8 mouse cellular contexts compared by ENCODE assay signal in the genomic region with DNA sequence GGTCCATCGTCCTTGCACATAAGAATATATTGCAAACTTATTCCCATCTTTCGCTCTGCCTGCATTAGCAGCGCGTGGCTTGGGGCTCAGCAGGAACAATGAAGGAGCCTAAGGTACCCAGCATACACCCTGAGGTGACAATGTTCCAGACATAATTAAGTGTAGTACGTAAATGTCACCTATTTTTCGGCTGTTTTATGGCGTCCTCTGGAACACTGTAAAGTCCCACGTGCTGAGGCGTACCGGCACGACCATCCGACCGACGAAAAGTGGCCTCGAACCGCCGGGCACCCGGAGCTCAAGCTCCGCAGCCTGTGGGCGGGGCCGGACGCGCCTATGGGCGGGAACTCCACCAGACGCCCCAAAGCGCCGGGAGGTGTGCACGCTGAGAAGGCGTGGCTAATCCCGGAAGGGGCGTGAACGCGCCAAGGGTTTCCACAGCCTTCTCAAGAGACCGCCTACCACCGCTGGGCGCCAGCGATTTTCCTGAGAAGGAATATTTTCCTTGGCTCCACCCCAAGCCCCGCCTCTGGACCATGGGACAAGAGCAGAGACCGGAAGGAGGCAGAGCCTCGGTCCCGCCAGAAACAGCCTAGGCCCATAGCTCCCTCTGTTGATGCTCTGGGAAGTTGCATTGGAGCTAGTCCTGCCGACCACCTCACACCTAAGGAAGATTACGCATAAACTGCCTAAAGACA. TPM values are rescaled to one million over a fixed set of nuclear protein-coding genes. Genes with fewer than 3 reads are reported as not detected.
DNase-seq lines count a peak whose midpoint lies in the region; ATAC-seq and TF ChIP-seq lines count a peak whose summit lies in the region.

A gene (minus strand): TSS at position 316 of the 698 bp plus-strand sequence.

- H3K9ac ChIP-seq in embryonic facial prominence, embryonic 13.5 days: peak within 1 kb of the TSS; percentile 70
- peak within 1 kb of the TSS; percentile 58 for H3K9ac ChIP-seq in limb, embryonic 12.5 days (replicated peaks)
- H3K9ac ChIP-seq in midbrain, embryonic 15.5 days: peak within 1 kb of the TSS; percentile 47

- TF ChIP-seq CTCF in kidney, adult 2 months (conservative IDR thresholded peaks at IDR 0.05; ENCODE audit: insufficient read depth, insufficient read length, low read depth, low read length): peak; percentile 95
- peak; percentile 59; the same call in 1 of the 2 replicates for TF ChIP-seq CTCF in spleen, adult 2 months (IDR thresholded peaks at IDR 0.05; ENCODE audit: extremely low read depth, insufficient read depth, insufficient read length, insufficient replicate concordance)

- H3K9me3 ChIP-seq in embryonic facial prominence, embryonic 13.5 days: no peaks in the 10 kb centered on the region
- H3K9me3 ChIP-seq in limb, embryonic 12.5 days: no peaks in the 10 kb centered on the region
- no peaks in the 10 kb centered on the region for H3K9me3 ChIP-seq in midbrain, embryonic 15.5 days

- H3K4me3 ChIP-seq in embryonic facial prominence, embryonic 13.5 days: peak within 1 kb of the TSS; percentile 49
- H3K4me3 ChIP-seq in kidney, adult 2 months (ENCODE audit: insufficient read depth, low read depth, low read length): peak within 1 kb of the TSS; percentile 51
- peak within 1 kb of the TSS; percentile 47 for H3K4me3 ChIP-seq in limb, embryonic 12.5 days (replicated peaks)
- H3K4me3 ChIP-seq in midbrain, embryonic 15.5 days: peak within 1 kb of the TSS; percentile 61
- H3K4me3 ChIP-seq in spleen, adult 2 months (ENCODE audit: extremely low read depth, insufficient read depth, insufficient read length): peak within 1 kb of the TSS; percentile 74

- no peaks in the 10 kb centered on the region for H3K27me3 ChIP-seq in embryonic facial prominence, embryonic 13.5 days
- no peaks in the 10 kb centered on the region for H3K27me3 ChIP-seq in kidney, adult 2 months (replicated peaks; ENCODE audit: control insufficient read depth, insufficient read depth, low read length)
- H3K27me3 ChIP-seq in limb, embryonic 12.5 days: no peaks in the 10 kb centered on the region
- H3K27me3 ChIP-seq in midbrain, embryonic 15.5 days (replicated peaks): no peaks in the 10 kb centered on the region
- no peaks in the 10 kb centered on the region for H3K27me3 ChIP-seq in spleen, adult 2 months (ENCODE audit: control insufficient read depth, insufficient read depth, low read length)

- peaks cover 21% of the 10 kb centered on the region for H3K36me3 ChIP-seq in embryonic facial prominence, embryonic 13.5 days
- no peaks in the 10 kb centered on the region for H3K36me3 ChIP-seq in kidney, adult 2 months (ENCODE audit: control insufficient read depth, insufficient read depth, low read length)
- H3K36me3 ChIP-seq in limb, embryonic 12.5 days: peaks cover 23% of the 10 kb centered on the region
- 0 out of 2 replicates have a peak, but pooled peaks cover 3% of the 10 kb centered on the region for H3K36me3 ChIP-seq in midbrain, embryonic 15.5 days (replicated peaks)
- peaks cover 7% of the 10 kb centered on the region for H3K36me3 ChIP-seq in spleen, adult 2 months (ENCODE audit: control insufficient read depth, insufficient read depth, low read length)

- peak; percentile 96 for ATAC-seq in embryonic facial prominence, embryonic 13.5 days (ENCODE audit: insufficient number of reproducible peaks, insufficient read depth, low FRiP score, low TSS enrichment, low read depth)
- ATAC-seq in limb, embryonic 12.5 days (ENCODE audit: insufficient number of reproducible peaks, insufficient read depth, low FRiP score, low TSS enrichment, low read depth): peak; percentile 94
- ATAC-seq in midbrain, embryonic 15.5 days (replicated peaks): peak; percentile 98

- TF ChIP-seq POLR2A in kidney, adult 2 months (IDR thresholded peaks at IDR 0.05; ENCODE audit: low read depth, low read length): peak; percentile 12
- 0 out of 2 replicates have a peak, but pooled peaks have one; percentile 3 for TF ChIP-seq POLR2A in spleen, adult 2 months (IDR thresholded peaks at IDR 0.05; ENCODE audit: low read depth, low read length)

- 1% methylated on average over 43 of the region's 43 CpGs for whole genome bisulfite sequencing in embryonic facial prominence, embryonic 13.5 days
- 2% methylated on average over 43 of the region's 43 CpGs for WGBS in kidney, adult 2 months
- under 1% methylated on average over 43 of the region's 43 CpGs for WGBS in limb, embryonic 12.5 days
- 1% methylated on average over 43 of the region's 43 CpGs for WGBS in midbrain, embryonic 15.5 days
- under 1% methylated on average over 43 of the region's 43 CpGs for whole genome bisulfite sequencing in spleen, adult 2 months

- peak within 1 kb of the TSS; percentile 60 for H3K4me2 ChIP-seq in embryonic facial prominence, embryonic 13.5 days
- peak within 1 kb of the TSS; percentile 52 for H3K4me2 ChIP-seq in limb, embryonic 12.5 days
- H3K4me2 ChIP-seq in midbrain, embryonic 15.5 days: peak within 1 kb of the TSS; percentile 52

- H3K4me1 ChIP-seq in embryonic facial prominence, embryonic 13.5 days: peaks cover 19% of the 10 kb centered on the region
- H3K4me1 ChIP-seq in kidney, adult 2 months (ENCODE audit: control insufficient read depth, insufficient read depth, low read length): peaks cover 3% of the 10 kb centered on the region; the same call in 1 of the 2 replicates
- peaks cover 6% of the 10 kb centered on the region for H3K4me1 ChIP-seq in limb, embryonic 12.5 days (replicated peaks)
- H3K4me1 ChIP-seq in midbrain, embryonic 15.5 days: peaks cover 7% of the 10 kb centered on the region
- H3K4me1 ChIP-seq in spleen, adult 2 months (ENCODE audit: control insufficient read depth, insufficient read depth, insufficient read length): peaks cover 4% of the 10 kb centered on the region; the same call in 1 of the 2 replicates

- H3K27ac ChIP-seq in embryonic facial prominence, embryonic 13.5 days: peak within 1 kb of the TSS; percentile 71
- H3K27ac ChIP-seq in kidney, adult 2 months (ENCODE audit: insufficient read depth, low read depth, low read length): peak within 1 kb of the TSS; percentile 21; the same call in 1 of the 2 replicates
- H3K27ac ChIP-seq in limb, embryonic 12.5 days: peak within 1 kb of the TSS; percentile 20; the same call in 1 of the 2 replicates
- peak within 1 kb of the TSS; percentile 77 for H3K27ac ChIP-seq in midbrain, embryonic 15.5 days
- H3K27ac ChIP-seq in spleen, adult 2 months (ENCODE audit: insufficient read depth, low read length): peak within 1 kb of the TSS; percentile 65; the same call in 1 of the 2 replicates

- peak; percentile 99 for DNase-seq in 3134 (ENCODE audit: extremely low read depth, insufficient read length, low spot score)
- DNase-seq in adrenal gland, postnatal 36 days: peak; percentile 100
- peak; percentile 100 for DNase-seq in heart, adult 18-20 months
- DNase-seq in kidney, adult 2 months: peak; percentile 100
- DNase-seq in spleen, adult 2 months (ENCODE audit: low read depth in 1 of 2, low spot score in 2 of 2): peak; percentile 78 to 93

RNA-seq across cellular contexts. Expression of the gene that starts here (rescaled TPM):
- total RNA-seq in adrenal gland, postnatal 36 days (2021): 1 to 10 TPM; 6.7 to 8.2 TPM
- polyA plus RNA-seq in embryonic facial prominence, embryonic 13.5 days (2015; fragmentation: Nextera tagmentation; extraction: Ambion mirVana): 19.4 and 21.1 TPM in 2 replicates
- 100 to 1,000 TPM; 782 to 831 TPM for total RNA-seq in heart, adult 18-20 months (2021)
- polyA plus RNA-seq in kidney, adult 2 months (2012; rRNA removed): 3.1 and 6.9 TPM in 2 replicates
- 36.9 and 40.7 TPM in 2 replicates for polyA plus RNA-seq in limb, embryonic 12.5 days (2016; fragmentation: Nextera tagmentation; extraction: Ambion mirVana)
- polyA plus RNA-seq in midbrain, embryonic 15.5 days (2015; fragmentation: Nextera tagmentation; extraction: Ambion mirVana): 25.4 and 29.3 TPM in 2 replicates
- 0.53 and 0.68 TPM in 2 replicates for polyA plus RNA-seq in spleen, adult 2 months (2012; rRNA removed)

Comparison
In these comparisons a context has a peak if more than half of its experiments do, and no peak if none do; other contexts are left out.
1. Peak in every context shown above with its lines: DNase-seq, ATAC-seq, H3K4me3 ChIP-seq and H3K27ac ChIP-seq.
2. RNA of the gene that starts here (total RNA-seq): 782 to 831 TPM in heart, adult 18-20 months; 6.7 to 8.2 TPM in adrenal gland, postnatal 36 days; every median in the first group is over 10 times any median in the second.
3. Peak in DNase-seq, H3K4me3 ChIP-seq and H3K27ac ChIP-seq in spleen, adult 2 months; RNA of the gene not detected or under 1 TPM.
4. H3K27ac ChIP-seq: peak in every context shown above with its lines; median percentile 77 in midbrain, embryonic 15.5 days; 71 in embryonic facial prominence, embryonic 13.5 days; 65 in spleen, adult 2 months; 21 in kidney, adult 2 months; 20 in limb, embryonic 12.5 days.